Mouse (Mus musculus) lung, embryonic 14.5 days (tissue): ENCODE measurements at regions not wholly inside any gene's neighbourhood (a gene's known extent, or its start where the extent isn't known, plus 50 kb on each side); places are given as distances from the start of the nearest gene placed in this dataset.
A peak's percentile ranks its signal among the peaks of the same experiment; 100 is the strongest.

Experiments used
- ATAC-seq: fragments of 200-750 bp; cut with Nextera tagmentation; 2 replicates; pipeline ENCODE4 v1.8.0; 2017; ENCODE audit warnings: mild to moderate bottlenecking, moderate TSS enrichment, moderate library complexity; ENCODE audit not compliant: insufficient read depth
- DNase-seq: peaks from one replicate; pipeline ENCODE4 v3.0.0-alpha.2; 2015
- H3K27ac ChIP-seq: fragments of 300-500 bp; sonication (generic); 2 replicates; pipeline ENCODE4 v1.5.1; 2014; ENCODE audit warnings: low read depth, mild to moderate bottlenecking, moderate library complexity
- H3K27me3 ChIP-seq: fragments of 300-500 bp; sonication (generic); 2 replicates; pipeline ENCODE4 v1.6.1; 2014; ENCODE audit warnings: low read length, control low read depth; ENCODE audit not compliant: insufficient read depth
- H3K36me3 ChIP-seq: fragments of 300-500 bp; sonication (generic); 2 replicates; pipeline ENCODE4 v1.6.1; 2014; ENCODE audit warnings: control low read depth; ENCODE audit not compliant: insufficient read depth
- H3K4me1 ChIP-seq: fragments of 300-500 bp; sonication (generic); 2 replicates; pipeline ENCODE4 v1.6.1; 2014; ENCODE audit warnings: antibody characterized with exemption, control low read depth; ENCODE audit not compliant: insufficient read depth
- H3K4me2 ChIP-seq: fragments of 300-500 bp; sonication (generic); 2 replicates; pipeline ENCODE4 v1.6.1; 2014; ENCODE audit warnings: mild to moderate bottlenecking
- H3K4me3 ChIP-seq: fragments of 300-500 bp; sonication (generic); 2 replicates; pipeline ENCODE4 v1.5.1; 2014; ENCODE audit warnings: low read depth, low read length
- H3K9ac ChIP-seq: fragments of 300-500 bp; sonication (generic); 2 replicates; pipeline ENCODE4 v1.6.1; 2014
- H3K9me3 ChIP-seq: fragments of 300-500 bp; sonication (generic); 2 replicates; pipeline ENCODE4 v1.6.1; 2016; ENCODE audit warnings: low read depth, low read length, control low read depth
- CTCF ChIP-seq: IDR thresholded peaks from 2 replicates; pipeline ENCODE4 v1.5.1; 2016; ENCODE audit warnings: antibody characterized with exemption, low read depth
- WGBS: fragments of 180-500 bp; shearing (Covaris S2); extraction: QIAGEN DNeasy Blood & Tissue Kit; methylation state at CpG from one replicate; pipeline ENCODE4 v1.1.7; 2014; 5-methylcytosine and 5-hydroxymethylcytosine counted together

DNA sequence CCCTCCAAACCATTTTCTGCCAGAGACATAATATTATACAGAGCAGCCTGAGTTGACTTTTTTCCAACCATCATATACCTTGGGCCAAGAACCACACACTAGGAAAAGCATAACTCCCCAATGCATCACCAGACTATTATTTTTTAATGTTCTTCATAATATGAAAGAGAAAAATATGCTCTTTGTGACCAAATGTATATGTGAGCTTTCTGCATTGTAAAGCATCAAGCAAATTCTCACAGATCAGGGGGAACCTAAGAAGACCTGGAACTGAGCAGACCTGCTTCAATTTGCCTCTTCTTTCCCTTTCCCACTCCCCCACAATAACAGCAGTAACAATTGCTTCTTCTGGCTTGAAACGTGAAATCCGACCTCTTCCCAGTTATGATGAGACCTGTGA, 407.6 kb downstream of the Atp6ap1l start:
- no peak for DNase-seq

GRCm38 (mm10) chr13:90493696-90494095, 404.3 kb upstream of the Xrcc4 start:
- Histone ChIP-seq H3K4me1 (no peaks in the 10 kb centered on the region), H3K4me3 (no peak overlapping the region), H3K4me2 (no peak overlapping the region), H3K27me3 (no peaks in the 10 kb centered on the region), H3K27ac (no peak overlapping the region), H3K36me3 (no peaks in the 10 kb centered on the region), H3K9me3 (no peaks in the 10 kb centered on the region), H3K9ac (no peak overlapping the region)
- TF ChIP-seq CTCF: no peak
- WGBS: 51% methylated on average over 1 of the region's 1 CpGs
- ATAC-seq (no peak), DNase-seq (no peak)

More for the DNA sequence above, 407.6 kb downstream of the Atp6ap1l start:
- H3K4me2 ChIP-seq: no peak overlapping the region
- H3K27ac ChIP-seq: no peak overlapping the region
- H3K27me3 ChIP-seq: no peaks in the 10 kb centered on the region
- no peaks in the 10 kb centered on the region for H3K9me3 ChIP-seq
- H3K4me3 ChIP-seq: no peak overlapping the region
- WGBS: 57% methylated on average over 2 of the region's 2 CpGs
- no peak for ATAC-seq
- H3K9ac ChIP-seq: no peak overlapping the region
- no peaks in the 10 kb centered on the region for H3K4me1 ChIP-seq
- no peaks in the 10 kb centered on the region for H3K36me3 ChIP-seq
- no peak for TF ChIP-seq CTCF

- Histone ChIP-seq H3K4me1 (no peaks in the 10 kb centered on the region), H3K9me3 (no peaks in the 10 kb centered on the region), H3K9ac (no peak overlapping the region), H3K4me2 (no peak overlapping the region), H3K27ac (no peak overlapping the region), H3K4me3 (no peak overlapping the region), H3K36me3 (no peaks in the 10 kb centered on the region), H3K27me3 (no peaks in the 10 kb centered on the region)
- 23% methylated on average over 8 of the region's 8 CpGs for WGBS
- DNase-seq (peak; percentile 48), ATAC-seq (peak; percentile 79)
- no peak for TF ChIP-seq CTCF
These were observed 401.9 kb upstream of the Xrcc4 start for GRCm38 (mm10) chr13:90490991-90491951.

- no peaks in the 10 kb centered on the region for H3K36me3 ChIP-seq
- TF ChIP-seq CTCF: no peak
- H3K9me3 ChIP-seq: no peaks in the 10 kb centered on the region
- H3K27me3 ChIP-seq: no peaks in the 10 kb centered on the region
- DNase-seq (peak; percentile 47), ATAC-seq (peak; percentile 74)
- no peak overlapping the region for H3K27ac ChIP-seq
- no peak overlapping the region for H3K4me2 ChIP-seq
- no peak overlapping the region for H3K4me3 ChIP-seq
- 36% methylated on average over 4 of the region's 4 CpGs for WGBS
- H3K4me1 ChIP-seq: no peaks in the 10 kb centered on the region
- no peak overlapping the region for H3K9ac ChIP-seq
These were observed 391.1 kb upstream of the Xrcc4 start for GRCm38 (mm10) chr13:90480484-90480883.

DNA sequence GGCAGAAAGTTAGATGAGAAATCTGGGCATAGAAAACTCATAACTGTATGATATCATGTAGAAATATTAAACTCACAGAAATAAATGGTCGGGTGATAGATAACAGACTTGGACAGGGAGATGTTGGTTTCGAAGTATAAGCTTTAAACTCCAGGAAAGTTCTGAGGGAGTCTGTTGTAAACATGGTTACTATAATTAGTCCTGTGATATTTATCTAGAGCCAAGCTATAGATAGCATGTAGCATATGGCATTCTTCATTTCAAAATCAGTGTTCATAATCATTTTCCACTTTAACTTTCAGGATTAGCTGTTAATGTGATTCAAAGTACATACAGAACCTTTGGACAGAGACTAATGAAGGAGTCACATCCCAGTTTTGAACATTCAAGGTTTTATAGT, 387.5 kb upstream of the Xrcc4 start:
- no peaks in the 10 kb centered on the region for H3K4me1 ChIP-seq
- H3K4me2 ChIP-seq: no peak overlapping the region
- no peak for TF ChIP-seq CTCF
- H3K4me3 ChIP-seq: no peak overlapping the region
- no peaks in the 10 kb centered on the region for H3K27me3 ChIP-seq
- H3K36me3 ChIP-seq: no peaks in the 10 kb centered on the region
- no peaks in the 10 kb centered on the region for H3K9me3 ChIP-seq
- DNase-seq (no peak), ATAC-seq (no peak)
- no peak overlapping the region for H3K9ac ChIP-seq
- 40% methylated on average over 2 of the region's 2 CpGs for WGBS
- no peak overlapping the region for H3K27ac ChIP-seq

DNA sequence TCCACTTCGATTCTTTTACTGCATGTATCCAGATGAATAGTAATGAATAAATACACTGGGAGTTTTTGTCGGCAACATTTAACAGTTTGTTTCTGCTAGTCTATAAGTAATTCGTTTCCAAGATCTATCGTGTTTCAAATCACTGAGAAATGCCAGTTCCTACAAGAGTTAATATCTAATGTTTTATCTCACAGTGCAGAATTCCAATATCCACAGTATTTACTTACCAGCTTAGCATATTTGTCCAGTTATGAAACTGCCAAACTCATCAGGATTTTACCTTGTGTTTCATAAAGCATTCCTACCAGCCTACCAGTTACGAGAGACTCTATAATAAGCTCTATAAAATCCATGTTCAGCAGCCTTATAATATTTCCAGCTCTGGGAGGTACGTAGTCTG, 385.1 kb upstream of the Xrcc4 start:
- Histone ChIP-seq H3K27me3 (no peaks in the 10 kb centered on the region), H3K4me3 (no peak overlapping the region), H3K9me3 (no peaks in the 10 kb centered on the region), H3K4me2 (no peak overlapping the region), H3K9ac (no peak overlapping the region), H3K27ac (no peak overlapping the region), H3K36me3 (no peaks in the 10 kb centered on the region), H3K4me1 (no peaks in the 10 kb centered on the region)
- 73% methylated on average over 6 of the region's 6 CpGs for WGBS
- no peak for TF ChIP-seq CTCF
- ATAC-seq: no peak
- DNase-seq: no peak

GRCm38 (mm10) chr13:90474053-90474452, 384.6 kb upstream of the Xrcc4 start:
- no peak overlapping the region for H3K4me3 ChIP-seq
- DNase-seq: no peak
- ATAC-seq: no peak
- no peak for TF ChIP-seq CTCF
- no peaks in the 10 kb centered on the region for H3K36me3 ChIP-seq
- no peak overlapping the region for H3K9ac ChIP-seq
- H3K9me3 ChIP-seq: no peaks in the 10 kb centered on the region
- H3K27me3 ChIP-seq: no peaks in the 10 kb centered on the region
- no peak overlapping the region for H3K27ac ChIP-seq
- no peak overlapping the region for H3K4me2 ChIP-seq
- no peaks in the 10 kb centered on the region for H3K4me1 ChIP-seq
